Mouse (Mus musculus) left cerebral cortex, postnatal 36 days (tissue): Measurements from ENCODE around the gene Casc4. TPM values are rescaled to one million over a fixed set of nuclear protein-coding genes. Genes with fewer than 3 reads are reported as not detected.

ENCODE experiments used
- DNase-seq, 2 experiments: peaks; one replicate each; pipeline ENCODE4 v3.0.0; 2021 to 2022; ENCODE audit warnings: low spot score in 2 of 2, mixed read lengths in 1 of 2
- intact Hi-C: fragments of 180-260 bp; cut with DNase I; formaldehyde crosslinking; loops from one replicate; pipeline ENCODE4 v1.15.1; 2025
- total RNA-seq, 2 experiments: library from RNA; stranded (reverse); gene quantifications; 2 replicates each; pipeline ENCODE4 v1.2.3; 2021

Casc4 gene
- 100 to 1,000 TPM; 104 to 108 TPM for total RNA-seq

GRCm38 (mm10) chr2:121866632-121867050 lies at the start of gene Casc4:
Casc4 (plus strand) TSS chr2:121866970.
- peak; percentile 84 to 85 for DNase-seq
- intact Hi-C loops: no loop called here

- intact Hi-C loops: no loop called here
These were observed 45.0 kb upstream of the Casc4 start for GRCm38 (mm10) chr2:121821787-121822186.

GRCm38 (mm10) chr2:121824653-121825052 lies 42.1 kb upstream of the Casc4 start:
- DNase-seq: no peak
- intact Hi-C loops: no loop called here

More at GRCm38 (mm10) chr2:121821787-121822186, 45.0 kb upstream of the Casc4 start:
- no peak for DNase-seq

GRCm38 (mm10) chr2:121826189-121826588 lies 40.6 kb upstream of the Casc4 start:
- no peak for DNase-seq
- intact Hi-C loops: no loop called here

- no peak for DNase-seq
- intact Hi-C loops: no loop called here
These were observed 38.4 kb upstream of the Casc4 start for GRCm38 (mm10) chr2:121828411-121828810.

- DNase-seq: peak in 1 of 2 experiments; percentile 39
- intact Hi-C loops: loop anchor here (2.0 kb wide), 1 partner anchor 262 kb away; no protein-coding TSS in a partner anchor
These were observed 34.3 kb upstream of the Casc4 start for GRCm38 (mm10) chr2:121832484-121832894.

GRCm38 (mm10) chr2:121834926-121835325 lies 31.8 kb upstream of the Casc4 start:
- intact Hi-C loops: no loop called here

GRCm38 (mm10) chr2:121841453-121841852 lies 25.3 kb upstream of the Casc4 start:
- intact Hi-C loops: no loop called here

More at GRCm38 (mm10) chr2:121834926-121835325, 31.8 kb upstream of the Casc4 start:
- no peak for DNase-seq

GRCm38 (mm10) chr2:121842249-121842648 lies 24.5 kb upstream of the Casc4 start:
- intact Hi-C loops: no loop called here
- DNase-seq: no peak

More at GRCm38 (mm10) chr2:121841453-121841852, 25.3 kb upstream of the Casc4 start:
- no peak for DNase-seq

- no peak for DNase-seq
These were observed 20.7 kb upstream of the Casc4 start for GRCm38 (mm10) chr2:121846050-121846449.

GRCm38 (mm10) chr2:121852045-121852444 lies 14.7 kb upstream of the Casc4 start:
- no peak for DNase-seq
- intact Hi-C loops: no loop called here

More at GRCm38 (mm10) chr2:121846050-121846449, 20.7 kb upstream of the Casc4 start:
- intact Hi-C loops: no loop called here

- intact Hi-C loops: no loop called here
- no peak for DNase-seq
These were observed 12.8 kb upstream of the Casc4 start for GRCm38 (mm10) chr2:121853974-121854373.

- intact Hi-C loops: no loop called here
- DNase-seq: no peak
These were observed 7.3 kb upstream of the Casc4 start for GRCm38 (mm10) chr2:121859380-121859980.

GRCm38 (mm10) chr2:121866071-121866601 lies 634 bp upstream of the Casc4 start:
- DNase-seq: peak; percentile 52 to 65
- intact Hi-C loops: no loop called here

GRCm38 (mm10) chr2:121867051-121867928 lies 520 bp downstream of the Casc4 start:
- intact Hi-C loops: no loop called here
- peak in 1 of 2 experiments; percentile 50 for DNase-seq

GRCm38 (mm10) chr2:121879506-121879905 lies 12.7 kb downstream of the Casc4 start:
- intact Hi-C loops: no loop called here
- DNase-seq: no peak

GRCm38 (mm10) chr2:121885509-121886106 lies 18.8 kb downstream of the Casc4 start:
- intact Hi-C loops: no loop called here
- no peak for DNase-seq

- no peak for DNase-seq
- intact Hi-C loops: no loop called here
These were observed 19.6 kb downstream of the Casc4 start for GRCm38 (mm10) chr2:121886406-121886805.

GRCm38 (mm10) chr2:121888720-121889497 lies 22.1 kb downstream of the Casc4 start:
- no peak for DNase-seq
- intact Hi-C loops: no loop called here
